Mouse (Mus musculus): ENCODE measurements around the gene Ctnna2.

- TF ChIP-seq E2F4 (IDR thresholded peaks at IDR 0.05; ENCODE audit: insufficient read depth) = no peak
- TF ChIP-seq MAX (IDR thresholded peaks at IDR 0.05; ENCODE audit: low read depth) = no peak
- no peak for TF ChIP-seq MYOD1 (IDR thresholded peaks at IDR 0.05; ENCODE audit: control insufficient read depth in 1 of 3, insufficient read length in 2 of 3, low read depth in 2 of 3)
- TF ChIP-seq POLR2A (IDR thresholded peaks at IDR 0.05; ENCODE audit: insufficient read length, low read depth) = no peak
- TF ChIP-seq USF1 (IDR thresholded peaks at IDR 0.05; ENCODE audit: low read depth) = no peak
- no peak for TF ChIP-seq TCF12 (IDR thresholded peaks at IDR 0.05; ENCODE audit: insufficient read depth, poor library complexity, severe bottlenecking)
Observed at GRCm38 (mm10) chr6:77783342-77783741, 196.2 kb downstream of the Ctnna2 start.
